Mouse (Mus musculus): ENCODE measurements around the gene Adamts16. TPM values are rescaled to one million over a fixed set of nuclear protein-coding genes. Genes with fewer than 3 reads are reported as not detected.

Gene Adamts16
- total RNA-seq, 2 experiments from 2014 or later = not detected

- no peak for ATAC-seq (replicated peaks; ENCODE audit: low FRiP score, poor library complexity, severe bottlenecking)
Measured at GRCm38 (mm10) chr13:70771100-70771499, 70.5 kb downstream of the Adamts16 start.

- no peak for ATAC-seq (replicated peaks; ENCODE audit: low FRiP score, poor library complexity, severe bottlenecking)
Measured at GRCm38 (mm10) chr13:70769156-70769555, 72.5 kb downstream of the Adamts16 start.

GRCm38 (mm10) chr13:70767462-70767861, 74.1 kb downstream of the Adamts16 start:
- no peak for ATAC-seq (replicated peaks; ENCODE audit: low FRiP score, poor library complexity, severe bottlenecking)

GRCm38 (mm10) chr13:70764682-70765081, 76.9 kb downstream of the Adamts16 start:
- no peak for ATAC-seq (replicated peaks; ENCODE audit: low FRiP score, poor library complexity, severe bottlenecking)

- no peak for ATAC-seq (replicated peaks; ENCODE audit: low FRiP score, poor library complexity, severe bottlenecking)
Measured at GRCm38 (mm10) chr13:70762586-70762985, 79.0 kb downstream of the Adamts16 start.

- no peak for ATAC-seq (replicated peaks; ENCODE audit: low FRiP score, poor library complexity, severe bottlenecking)
Measured at GRCm38 (mm10) chr13:70761312-70761711, 80.3 kb downstream of the Adamts16 start.

- no peak for ATAC-seq (replicated peaks; ENCODE audit: low FRiP score, poor library complexity, severe bottlenecking)
Measured at GRCm38 (mm10) chr13:70760186-70760585, 81.4 kb downstream of the Adamts16 start.

- no peak for ATAC-seq (replicated peaks; ENCODE audit: low FRiP score, poor library complexity, severe bottlenecking)
Measured at GRCm38 (mm10) chr13:70746294-70747008, 95.2 kb downstream of the Adamts16 start.

GRCm38 (mm10) chr13:70744416-70745038, 97.1 kb downstream of the Adamts16 start:
- no peak for ATAC-seq (replicated peaks; ENCODE audit: low FRiP score, poor library complexity, severe bottlenecking)

GRCm38 (mm10) chr13:70742693-70743092, 98.9 kb downstream of the Adamts16 start:
- no peak for ATAC-seq (replicated peaks; ENCODE audit: low FRiP score, poor library complexity, severe bottlenecking)

- no peak for ATAC-seq (replicated peaks; ENCODE audit: low FRiP score, poor library complexity, severe bottlenecking)
Measured at GRCm38 (mm10) chr13:70740281-70741240, 101.0 kb downstream of the Adamts16 start.

- no peak for ATAC-seq (replicated peaks; ENCODE audit: low FRiP score, poor library complexity, severe bottlenecking)
Measured at GRCm38 (mm10) chr13:70738781-70739180, 102.8 kb downstream of the Adamts16 start.

GRCm38 (mm10) chr13:70736409-70736808, 105.2 kb downstream of the Adamts16 start:
- ATAC-seq (replicated peaks; ENCODE audit: low FRiP score, poor library complexity, severe bottlenecking) = no peak

- ATAC-seq (replicated peaks; ENCODE audit: low FRiP score, poor library complexity, severe bottlenecking) = no peak
Measured at GRCm38 (mm10) chr13:70734640-70735039, 107.0 kb downstream of the Adamts16 start.

GRCm38 (mm10) chr13:70733911-70734310, 107.7 kb downstream of the Adamts16 start:
- no peak for ATAC-seq (replicated peaks; ENCODE audit: low FRiP score, poor library complexity, severe bottlenecking)

- no peak for ATAC-seq (replicated peaks; ENCODE audit: low FRiP score, poor library complexity, severe bottlenecking)
Measured at GRCm38 (mm10) chr13:70733206-70733605, 108.4 kb downstream of the Adamts16 start.

- ATAC-seq (replicated peaks; ENCODE audit: low FRiP score, poor library complexity, severe bottlenecking) = no peak
Measured at GRCm38 (mm10) chr13:70732781-70733180, 108.8 kb downstream of the Adamts16 start.

- ATAC-seq (replicated peaks; ENCODE audit: low FRiP score, poor library complexity, severe bottlenecking) = no peak
Measured at GRCm38 (mm10) chr13:70731349-70731748, 110.3 kb downstream of the Adamts16 start.

- ATAC-seq (replicated peaks; ENCODE audit: low FRiP score, poor library complexity, severe bottlenecking) = no peak
Measured at GRCm38 (mm10) chr13:70729996-70730395, 111.6 kb downstream of the Adamts16 start.

- ATAC-seq (replicated peaks; ENCODE audit: low FRiP score, poor library complexity, severe bottlenecking) = no peak
Measured at GRCm38 (mm10) chr13:70726249-70726648, 115.4 kb downstream of the Adamts16 start.

Measured in erythroblast, adult 5-6 weeks (primary cell).